Mouse (Mus musculus) CD4-positive, CD25-positive, alpha-beta regulatory T cell (primary cell): ENCODE results near the gene Bphl. TPM values are rescaled to one million over a fixed set of nuclear protein-coding genes. Genes with fewer than 3 reads are reported as not detected.

Source experiments
- polyA plus RNA-seq: library from polyadenylated mRNA; unstranded; fragments of 100-300 nt; shearing (Covaris generic); gene quantifications from one replicate; pipeline ENCODE4 v1.2.1, GENCODE M21; 2017

Bphl gene
- polyA plus RNA-seq = 44.8 TPM

DNA sequence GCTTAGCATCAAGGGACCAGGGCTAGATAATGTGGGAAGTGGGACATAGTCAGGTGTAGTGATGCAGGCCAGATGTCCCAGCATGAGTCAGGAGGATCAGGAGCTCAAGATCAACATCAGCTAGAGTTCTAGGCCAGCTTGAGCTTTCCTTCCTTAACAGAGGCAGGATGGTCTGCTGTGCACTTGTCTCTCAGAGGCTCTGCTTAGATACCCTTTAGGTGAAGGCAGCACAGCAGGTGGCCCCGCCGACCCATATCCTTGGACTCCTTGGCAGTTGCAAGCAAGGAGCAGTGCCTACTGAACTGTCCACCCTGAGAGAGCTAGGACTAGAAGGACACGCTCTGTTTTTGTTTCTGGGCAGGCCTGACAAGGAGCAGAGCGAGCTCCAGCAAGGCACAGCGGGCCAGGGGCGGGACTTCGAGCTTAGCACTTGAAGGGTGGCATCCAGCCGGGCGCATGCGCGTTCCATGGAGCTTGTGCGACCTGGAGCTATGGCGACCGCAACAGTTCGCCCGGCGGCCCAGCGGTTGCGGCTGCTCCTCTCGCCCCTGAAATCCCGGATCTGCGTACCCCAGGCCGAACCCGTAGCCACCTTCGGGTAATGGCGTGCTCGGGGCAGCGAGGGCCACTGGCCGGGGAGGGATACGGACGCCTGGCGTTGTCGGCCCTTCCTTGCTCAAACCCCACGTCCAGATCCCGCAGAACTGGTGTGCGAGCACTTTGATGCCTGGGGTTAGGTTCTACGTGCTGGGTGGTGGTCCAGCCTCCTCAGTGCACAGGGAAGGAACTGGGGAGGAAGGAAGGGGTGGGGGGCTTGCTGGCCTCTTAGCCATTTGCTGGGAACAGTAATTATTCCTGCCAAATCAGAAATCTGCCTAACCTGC lies at the start of gene Bphl:
Gene Bphl, plus strand, starts transcription at position 426 of the 884 bp plus-strand sequence.

DNA sequence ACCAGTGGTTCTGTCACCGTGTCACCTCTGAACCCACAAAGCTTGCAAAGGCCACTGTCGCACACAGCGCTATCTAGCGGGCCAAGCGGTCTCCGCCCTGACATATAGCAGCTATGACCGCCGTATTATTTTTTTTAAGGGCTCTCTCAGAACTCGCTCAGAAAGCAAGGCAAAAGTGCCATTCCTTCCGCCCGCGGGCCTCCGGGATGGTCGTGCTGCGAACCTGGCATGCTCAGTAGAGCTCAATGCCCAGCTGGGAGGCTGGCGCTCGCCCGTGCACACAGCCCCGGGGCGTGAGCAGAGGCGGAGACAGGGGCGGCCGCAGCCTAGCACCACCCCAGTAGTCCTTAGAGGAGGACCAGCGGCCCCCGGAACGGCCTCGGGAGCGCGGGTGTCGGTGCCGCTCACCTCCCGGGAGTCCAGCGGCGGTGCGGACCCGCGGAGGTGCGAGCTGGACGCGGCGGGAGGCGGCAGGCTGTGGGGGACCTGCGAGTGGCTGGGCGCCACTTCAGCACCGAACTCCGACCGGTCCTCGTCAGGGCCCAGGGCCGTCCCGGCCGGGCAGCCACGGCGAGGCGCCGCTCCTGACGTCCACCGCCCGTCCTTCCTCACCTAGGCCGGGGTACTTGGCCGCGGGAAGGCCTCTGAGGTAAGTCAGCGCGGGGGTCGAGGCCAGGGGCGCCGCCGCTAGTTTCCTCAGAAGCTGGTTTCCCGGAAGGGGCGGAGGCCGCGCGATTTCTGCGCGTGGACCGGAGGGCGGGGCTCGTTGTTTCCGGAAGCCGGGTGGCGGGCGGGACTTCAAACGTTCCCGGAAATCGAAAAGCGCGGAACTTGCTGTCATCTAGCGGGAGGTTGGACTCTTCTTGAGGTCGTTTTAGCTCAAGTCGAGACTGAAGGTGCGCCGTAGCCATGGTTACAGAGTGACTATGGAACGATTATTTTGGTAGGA lies 35.1 kb upstream of the Bphl start, which contains the start of the genes Ripk1 and Serpinb6a:
Gene Ripk1, plus strand, starts transcription at position 306 of the 949 bp plus-strand sequence.
Gene Serpinb6a, minus strand, starts transcription at position 737 of the 949 bp plus-strand sequence.

DNA sequence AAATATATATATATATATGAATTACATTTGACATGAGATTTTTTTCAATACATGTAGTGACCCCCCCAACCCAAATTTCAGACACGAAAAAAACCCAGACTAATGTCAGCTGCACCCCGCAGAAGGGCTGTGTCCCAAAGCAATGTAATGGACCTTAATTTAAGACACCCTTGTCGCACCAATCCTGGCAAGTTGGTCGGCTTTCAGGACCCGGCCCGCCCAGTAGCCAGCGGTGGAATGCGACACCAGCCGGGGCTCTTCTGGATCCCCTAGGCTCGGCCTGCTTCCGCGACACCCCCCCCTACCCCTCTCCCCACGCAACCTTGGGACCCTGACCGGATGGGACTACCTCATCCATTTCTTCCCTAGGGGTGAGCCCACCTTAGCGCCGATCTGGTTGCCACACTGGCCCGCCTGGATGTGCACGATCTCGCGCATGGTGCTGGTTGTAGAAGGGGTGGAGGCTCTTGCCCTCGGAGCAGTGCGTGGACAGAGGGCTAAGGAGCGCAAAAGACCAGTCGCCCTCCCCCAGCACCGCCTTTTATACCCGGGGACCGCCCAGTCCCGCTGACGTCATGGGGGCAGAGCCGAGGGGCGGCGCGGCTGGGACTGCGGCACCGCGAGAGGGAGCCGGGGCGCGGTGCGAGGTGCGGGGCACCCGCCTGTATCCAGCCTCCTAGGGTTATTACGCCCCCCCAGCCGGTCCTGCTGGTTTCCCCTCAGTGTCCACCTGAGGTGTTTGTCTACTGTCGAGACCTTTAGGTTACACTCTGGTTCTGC lies 40.3 kb downstream of the Bphl start, which contains the start of gene Tubb2a:
Gene Tubb2a, minus strand, starts transcription at position 516 of the 780 bp plus-strand sequence.

Other genes with a start within 250 kb of the Bphl start
- not detected for gene Serpinb6e, start 194.2 kb upstream of the Bphl start, polyA plus RNA-seq
- not detected for gene Serpinb6c, start 131.9 kb upstream of the Bphl start, polyA plus RNA-seq
- 9.1 TPM for gene Nqo2, start 72.9 kb upstream of the Bphl start, polyA plus RNA-seq
- 70.0 TPM for gene Ripk1, start 35.2 kb upstream of the Bphl start, polyA plus RNA-seq
- gene Serpinb6a, start 34.8 kb upstream of the Bphl start, polyA plus RNA-seq = 54.1 TPM
- 41.7 TPM for gene Tubb2a, start 40.4 kb downstream of the Bphl start, polyA plus RNA-seq
- gene Tubb2b, start 92.9 kb downstream of the Bphl start, polyA plus RNA-seq = 3.4 TPM
- 72.6 TPM for gene Psmg4, start 125.4 kb downstream of the Bphl start, polyA plus RNA-seq